Mouse (Mus musculus) bone marrow, adult 2 months (tissue): ENCODE results near the gene Med11. TPM values are rescaled to one million over a fixed set of nuclear protein-coding genes. Genes with fewer than 3 reads are reported as not detected.

Experiments used
- H3K27ac ChIP-seq: fragments of 200-500 bp; 2 replicates; pipeline ENCODE4 v1.5.1; 2012; ENCODE audit warnings: low read depth, mild to moderate bottlenecking, control low read depth, inconsistent platforms, low read length; ENCODE audit not compliant: control insufficient read depth, poor library complexity, insufficient read depth
- H3K4me1 ChIP-seq: fragments of 200-500 bp; 2 replicates; pipeline ENCODE4 v1.6.1; 2011; ENCODE audit warnings: low read length; ENCODE audit not compliant: control insufficient read depth, insufficient read depth
- H3K4me3 ChIP-seq: fragments of 200-500 bp; replicated peaks from 2 replicates; pipeline ENCODE3; 2011; ENCODE audit warnings: mild to moderate bottlenecking, low read depth, low read length, control low read depth; ENCODE audit not compliant: control insufficient read depth
- CTCF ChIP-seq: fragments of 200-500 bp; IDR thresholded peaks from 2 replicates; pipeline ENCODE4 v1.5.1; 2011; ENCODE audit warnings: low read length, control low read depth; ENCODE audit not compliant: control insufficient read depth, insufficient read depth
- POLR2A ChIP-seq: fragments of 200-500 bp; IDR thresholded peaks from 2 replicates; pipeline ENCODE4 v1.6.1; 2011; ENCODE audit warnings: low read depth, mild to moderate bottlenecking, control low read depth, low read length, borderline replicate concordance; ENCODE audit not compliant: control insufficient read depth
- WGBS: fragments of 180-500 bp; shearing (Covaris S2); methylation state at CpG from one replicate; pipeline ENCODE4 v1.1.7; 2018; 5-methylcytosine and 5-hydroxymethylcytosine counted together
- polyA plus RNA-seq: library from polyadenylated mRNA; stranded (reverse); fragments of >200 nt; gene quantifications from 2 replicates; pipeline ENCODE4 v1.2.4, GENCODE M21; 2011; ENCODE audit warnings: low replicate concordance; ENCODE audit not compliant: missing spikeins, insufficient read depth, insufficient read length

Gene Med11
- polyA plus RNA-seq, 1 experiment: 16.1 TPM

- H3K27ac ChIP-seq: no peak overlapping the region
Measured at GRCm38 (mm10) chr11:70431574-70431973, 20.1 kb upstream of the Med11 start.

GRCm38 (mm10) chr11:70432048-70432894 lies 19.4 kb upstream of the Med11 start, which contains the start of gene Arrb2:
Gene Arrb2, plus strand, starts transcription at chr11:70432635.
- H3K4me1 ChIP-seq: no peaks in the 10 kb centered on the region; the same call in 1 of the 2 replicates
- H3K4me3 ChIP-seq: peak within 1 kb of the TSS; percentile 70
- WGBS: under 1% methylated on average over 75 of the region's 75 CpGs
- peak within 1 kb of the TSS; percentile 94 for H3K27ac ChIP-seq
- TF ChIP-seq CTCF (peak; percentile 83), POLR2A (peak; percentile 63; the same call in 1 of the 2 replicates)

More at GRCm38 (mm10) chr11:70431574-70431973, 20.1 kb upstream of the Med11 start:
- TF ChIP-seq POLR2A (no peak), CTCF (no peak)
- H3K4me1 ChIP-seq: no peaks in the 10 kb centered on the region; the same call in 1 of the 2 replicates
- no peak overlapping the region for H3K4me3 ChIP-seq
- 53% methylated on average over 5 of the region's 5 CpGs for WGBS

DNA sequence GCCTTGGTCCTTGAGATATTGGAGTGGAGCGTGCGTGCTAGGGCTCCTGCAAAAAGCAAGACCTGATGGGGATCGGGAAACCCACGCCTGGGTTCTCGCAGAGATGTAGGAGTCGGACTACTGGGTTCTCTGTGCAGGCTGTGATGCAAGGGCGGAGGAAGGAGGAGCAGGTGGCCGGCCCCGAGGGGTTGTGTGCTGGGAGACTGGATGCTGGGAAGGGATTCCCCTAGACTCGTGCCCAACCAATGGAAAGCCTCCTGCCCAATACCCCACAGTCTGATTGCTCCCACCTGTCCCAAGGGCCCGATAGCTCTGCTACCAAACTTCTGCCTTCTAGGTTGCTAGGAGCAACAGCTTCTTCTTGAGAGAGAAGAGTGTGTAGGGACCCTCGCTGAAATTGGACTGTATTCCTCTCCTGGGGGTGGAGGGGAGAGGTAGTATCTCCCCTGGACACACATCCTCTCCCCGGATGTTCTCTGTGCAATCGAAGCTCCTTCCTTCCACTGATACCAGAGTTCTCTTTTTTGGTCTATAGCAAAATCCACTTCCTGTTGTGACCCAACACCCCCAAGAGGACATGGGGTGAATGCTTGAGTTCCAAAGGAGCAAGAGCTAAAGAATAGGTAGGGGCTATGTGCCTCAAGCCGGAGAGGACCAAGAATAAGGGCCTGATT lies 18.7 kb upstream of the Med11 start:
- Histone ChIP-seq H3K4me1 (no peaks in the 10 kb centered on the region; the same call in 1 of the 2 replicates), H3K4me3 (peak overlapping the region; percentile 70), H3K27ac (peak overlapping the region; percentile 94)
- 1% methylated on average over 15 of the region's 15 CpGs for WGBS
- TF ChIP-seq CTCF (no peak), POLR2A (0 out of 2 replicates have a peak, but pooled peaks have one; percentile 18)

- 8% methylated on average over 1 of the region's 1 CpGs for WGBS
- Histone ChIP-seq H3K4me1 (no peaks in the 10 kb centered on the region; the same call in 1 of the 2 replicates), H3K4me3 (peak overlapping the region; percentile 70), H3K27ac (peak overlapping the region; percentile 94)
- TF ChIP-seq CTCF (no peak), POLR2A (no peak)
Measured at GRCm38 (mm10) chr11:70433569-70433943, 18.2 kb upstream of the Med11 start.

GRCm38 (mm10) chr11:70433951-70434350 lies 17.8 kb upstream of the Med11 start:
- TF ChIP-seq CTCF (no peak), POLR2A (no peak)
- peak overlapping the region; percentile 94 for H3K27ac ChIP-seq
- 69% methylated on average over 3 of the region's 3 CpGs for WGBS
- H3K4me3 ChIP-seq: peak overlapping the region; percentile 70
- peaks cover 1% of the 10 kb centered on the region for H3K4me1 ChIP-seq

DNA sequence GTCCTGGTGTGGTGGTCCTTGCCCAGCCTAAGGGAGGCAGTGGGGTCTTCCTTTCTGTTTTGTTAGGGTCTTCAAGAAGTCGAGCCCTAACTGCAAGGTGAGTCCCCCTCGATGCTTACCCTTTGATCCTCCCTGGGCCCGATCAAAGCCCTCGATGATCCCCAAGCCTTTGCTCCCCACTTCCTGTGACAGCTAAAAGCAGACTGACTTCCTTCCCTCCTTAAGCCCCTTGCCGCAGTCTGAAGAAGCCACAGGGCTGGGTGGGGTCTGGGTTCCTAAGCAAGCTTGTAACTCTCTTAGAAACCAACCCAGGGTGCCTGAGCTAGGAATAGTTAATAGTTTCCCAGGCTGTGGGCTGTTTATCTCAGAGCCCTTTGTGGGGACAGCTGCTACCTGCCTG lies 16.2 kb upstream of the Med11 start:
- Histone ChIP-seq H3K4me3 (peak overlapping the region; percentile 63), H3K27ac (peak overlapping the region; percentile 94; the same call in 1 of the 2 replicates), H3K4me1 (peaks cover 2% of the 10 kb centered on the region)
- TF ChIP-seq CTCF (no peak), POLR2A (no peak)
- 1% methylated on average over 5 of the region's 5 CpGs for WGBS

DNA sequence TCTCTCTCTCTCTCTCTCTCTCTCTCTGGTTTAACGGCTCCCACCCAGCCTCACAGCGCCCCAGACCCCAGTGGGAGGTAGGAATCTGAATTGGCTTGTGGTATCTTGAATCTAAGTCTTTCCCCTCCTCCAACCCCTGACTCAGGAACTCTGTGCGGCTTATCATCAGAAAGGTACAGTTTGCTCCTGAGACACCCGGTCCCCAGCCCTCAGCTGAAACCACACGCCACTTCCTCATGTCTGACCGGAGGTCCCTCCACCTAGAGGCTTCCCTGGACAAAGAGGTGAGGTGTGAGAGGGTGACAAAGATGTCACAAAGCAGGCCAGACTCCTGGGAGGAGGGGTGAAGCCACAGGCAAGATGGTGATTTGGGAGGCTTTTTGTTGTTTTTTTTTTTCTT lies 14.3 kb upstream of the Med11 start:
- 14% methylated on average over 6 of the region's 6 CpGs for WGBS
- Histone ChIP-seq H3K27ac (peak overlapping the region; percentile 60), H3K4me3 (peak overlapping the region; percentile 40), H3K4me1 (peaks cover 2% of the 10 kb centered on the region)
- no peak for TF ChIP-seq POLR2A
- no peak for TF ChIP-seq CTCF

- peaks cover 2% of the 10 kb centered on the region for H3K4me1 ChIP-seq
- WGBS: 81% methylated on average over 7 of the region's 7 CpGs
Measured at GRCm38 (mm10) chr11:70438728-70439374, 12.9 kb upstream of the Med11 start.

More at GRCm38 (mm10) chr11:70438728-70439374, 12.9 kb upstream of the Med11 start:
- peak overlapping the region; percentile 36; the same call in 1 of the 2 replicates for H3K27ac ChIP-seq
- no peak overlapping the region for H3K4me3 ChIP-seq
- TF ChIP-seq POLR2A (no peak), CTCF (no peak)
